Mouse (Mus musculus) CD4-positive, CD25-positive, alpha-beta regulatory T cell, adult 4 months (primary cell): ENCODE results near the gene Cldn10. TPM values are rescaled to one million over a fixed set of nuclear protein-coding genes. Genes with fewer than 3 reads are reported as not detected.

Experiments used
- ATAC-seq: one replicate; pipeline ENCODE4 v1.8.0; 2017
- polyA plus RNA-seq, 2 experiments: library from polyadenylated mRNA; unstranded; fragments of 100-300 nt; shearing (Covaris generic); gene quantifications; one replicate each; pipeline ENCODE4 v1.2.1; 2017

The Cldn10 gene
- polyA plus RNA-seq, 2 experiments from 2014 or later, result 2.6 to 2.7 TPM

GRCm38 (mm10) chr14:118867366-118867765, 79.7 kb downstream of the Cldn10 start:
- no peak for ATAC-seq

- ATAC-seq, result no peak
Measured at GRCm38 (mm10) chr14:118868102-118868724, 80.5 kb downstream of the Cldn10 start.

- no peak for ATAC-seq
Measured at GRCm38 (mm10) chr14:118869712-118870111, 82.0 kb downstream of the Cldn10 start.

GRCm38 (mm10) chr14:118874126-118874525, 86.4 kb downstream of the Cldn10 start:
- ATAC-seq, result no peak

- ATAC-seq, result no peak
Measured at GRCm38 (mm10) chr14:118874786-118875415, 87.2 kb downstream of the Cldn10 start.

GRCm38 (mm10) chr14:118878346-118878910, 90.7 kb downstream of the Cldn10 start:
- no peak for ATAC-seq

GRCm38 (mm10) chr14:118880696-118881095, 93.0 kb downstream of the Cldn10 start:
- ATAC-seq, result no peak

GRCm38 (mm10) chr14:118883344-118884249, 95.9 kb downstream of the Cldn10 start:
- ATAC-seq, result no peak

- ATAC-seq, result no peak
Measured at GRCm38 (mm10) chr14:118884250-118884556, 96.5 kb downstream of the Cldn10 start.

- ATAC-seq, result no peak
Measured at GRCm38 (mm10) chr14:118890101-118890500, 102.4 kb downstream of the Cldn10 start.

- ATAC-seq, result no peak
Measured at GRCm38 (mm10) chr14:118895228-118895627, 107.5 kb downstream of the Cldn10 start.

- ATAC-seq, result no peak
Measured at GRCm38 (mm10) chr14:118895655-118896054, 107.9 kb downstream of the Cldn10 start.

- ATAC-seq, result no peak
Measured at GRCm38 (mm10) chr14:118899940-118900339, 112.2 kb downstream of the Cldn10 start.

- ATAC-seq, result no peak
Measured at GRCm38 (mm10) chr14:118900911-118901310, 113.2 kb downstream of the Cldn10 start.

- ATAC-seq, result no peak
Measured at GRCm38 (mm10) chr14:118903397-118903796, 115.7 kb downstream of the Cldn10 start.

- no peak for ATAC-seq
Measured at GRCm38 (mm10) chr14:118903867-118904562, 116.3 kb downstream of the Cldn10 start.

GRCm38 (mm10) chr14:118907592-118907991, 119.9 kb downstream of the Cldn10 start:
- ATAC-seq, result no peak

- ATAC-seq, result no peak
Measured at GRCm38 (mm10) chr14:118909872-118910271, 122.2 kb downstream of the Cldn10 start.

GRCm38 (mm10) chr14:118910332-118911222, 122.9 kb downstream of the Cldn10 start:
- peak; percentile 91 for ATAC-seq

- ATAC-seq, result no peak
Measured at GRCm38 (mm10) chr14:118911521-118911920, 123.8 kb downstream of the Cldn10 start.

GRCm38 (mm10) chr14:118913651-118914050, 125.9 kb downstream of the Cldn10 start:
- ATAC-seq, result no peak
